Mouse (Mus musculus): Measurements from ENCODE around the gene Suclg2.

- no peak for TF ChIP-seq POLR2A (IDR thresholded peaks at IDR 0.05; ENCODE audit: insufficient read depth, low read length)
- TF ChIP-seq CTCF (IDR thresholded peaks at IDR 0.05; ENCODE audit: low read depth, low read length) = no peak
- TF ChIP-seq EP300 (IDR thresholded peaks at IDR 0.05; ENCODE audit: insufficient read depth, low read depth, low read length) = no peak
Observed at GRCm38 (mm10) chr6:95704626-95705025, 14.0 kb downstream of the Suclg2 start.

All from ES-Bruce4 (cell line).